8 mouse cellular contexts compared by ENCODE assay signal in the genomic region with DNA sequence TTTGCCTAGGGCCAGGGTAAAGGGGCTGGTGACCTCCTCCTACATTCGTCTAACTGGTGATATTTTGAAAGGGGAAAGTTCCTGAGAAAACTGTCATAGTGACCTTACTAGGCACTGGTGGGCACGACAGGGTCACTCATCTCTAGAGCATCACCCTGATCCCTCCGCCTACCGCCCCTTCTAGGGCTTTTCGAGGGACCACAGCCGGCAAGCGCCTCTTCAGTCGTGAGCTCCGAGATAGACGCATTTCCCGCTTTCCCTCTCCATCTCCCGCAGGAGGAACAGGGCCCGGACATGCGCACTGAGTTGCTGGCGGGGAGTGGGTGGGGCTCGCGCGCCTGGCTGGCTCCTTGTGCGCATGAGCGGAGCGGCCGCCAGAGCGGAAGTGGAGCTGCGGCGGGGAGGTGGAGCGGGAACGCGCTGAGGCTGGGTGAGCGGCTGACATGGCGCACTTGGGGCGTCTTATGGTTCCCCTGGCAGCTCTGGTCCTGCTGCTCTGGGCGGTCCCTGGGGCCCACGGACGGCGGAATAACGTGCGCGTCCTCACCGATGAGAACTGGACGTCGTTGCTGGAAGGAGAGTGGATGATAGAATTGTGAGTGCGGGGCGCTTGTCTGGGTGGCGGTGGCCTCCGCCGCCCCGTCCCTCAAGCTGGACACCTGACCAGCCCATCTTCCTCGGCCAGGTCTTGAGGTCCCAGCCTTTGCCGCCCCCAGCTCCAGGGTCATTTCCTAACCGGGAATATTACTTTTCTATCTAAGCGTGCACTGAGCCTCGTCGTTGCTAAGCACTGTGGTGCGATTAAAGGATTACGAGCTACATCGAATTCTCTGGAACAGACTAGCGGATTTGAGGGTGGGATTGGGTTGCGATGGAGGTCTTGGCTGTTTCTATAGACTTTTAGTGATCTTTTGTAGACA. TPM values are rescaled to one million over a fixed set of nuclear protein-coding genes. Genes with fewer than 3 reads are reported as not detected.
DNase-seq lines count a peak whose midpoint lies in the region; ATAC-seq lines count a peak whose summit lies in the region.

A gene (plus strand): TSS at position 370 of the 920 bp plus-strand sequence.

- H3K36me3 ChIP-seq in hindbrain, embryonic 12.5 days: peaks cover 6% of the 10 kb centered on the region

- H3K27me3 ChIP-seq in hindbrain, embryonic 12.5 days: no peaks in the 10 kb centered on the region

- H3K9ac ChIP-seq in hindbrain, embryonic 12.5 days: peak within 1 kb of the TSS; percentile 87

- ATAC-seq in hindbrain, embryonic 12.5 days (ENCODE audit: low FRiP score): peak; percentile 97

- peak; percentile 98 for DNase-seq in NIH3T3 (ENCODE audit: low read depth)
- DNase-seq in cerebellum, postnatal 10 days: peak; percentile 98 to 99
- DNase-seq in frontal cortex, postnatal 10 days (ENCODE audit: low spot score in 2 of 2): peak; percentile 93 to 95
- DNase-seq in layer of hippocampus, postnatal 14 days (ENCODE audit: low spot score in 2 of 2): peak; percentile 95 to 97
- DNase-seq in lung, postnatal 14 days: peak; percentile 98
- peak; percentile 88 for DNase-seq in retina, adult 2 months (ENCODE audit: low read depth, low spot score)
- peak; percentile 97 for DNase-seq in thymus, postnatal 36 days

- peaks cover 20% of the 10 kb centered on the region for H3K4me1 ChIP-seq in hindbrain, embryonic 12.5 days

- H3K27ac ChIP-seq in hindbrain, embryonic 12.5 days: peak within 1 kb of the TSS; percentile 86

- H3K9me3 ChIP-seq in hindbrain, embryonic 12.5 days (replicated peaks): no peaks in the 10 kb centered on the region

- under 1% methylated on average over 56 of the region's 58 CpGs for WGBS in hindbrain, embryonic 12.5 days

- H3K4me2 ChIP-seq in hindbrain, embryonic 12.5 days (replicated peaks): peak within 1 kb of the TSS; percentile 70

- H3K4me3 ChIP-seq in hindbrain, embryonic 12.5 days: peak within 1 kb of the TSS; percentile 82

RNA-seq across cellular contexts. Expression of the gene that starts here (rescaled TPM):
- 130 and 139 TPM in 2 replicates for polyA plus RNA-seq in hindbrain, embryonic 12.5 days (2016; fragmentation: Nextera tagmentation; extraction: Ambion mirVana)
- 10 to 100 TPM; 35.4 to 36.1 TPM for total RNA-seq in layer of hippocampus, postnatal 14 days (2021)

Comparison
In these comparisons a context has a peak if more than half of its experiments do, and no peak if none do; other contexts are left out.
1. Peak in every context shown above with its lines: DNase-seq, ATAC-seq, H3K4me3 ChIP-seq and H3K27ac ChIP-seq.